In the genomic region with DNA sequence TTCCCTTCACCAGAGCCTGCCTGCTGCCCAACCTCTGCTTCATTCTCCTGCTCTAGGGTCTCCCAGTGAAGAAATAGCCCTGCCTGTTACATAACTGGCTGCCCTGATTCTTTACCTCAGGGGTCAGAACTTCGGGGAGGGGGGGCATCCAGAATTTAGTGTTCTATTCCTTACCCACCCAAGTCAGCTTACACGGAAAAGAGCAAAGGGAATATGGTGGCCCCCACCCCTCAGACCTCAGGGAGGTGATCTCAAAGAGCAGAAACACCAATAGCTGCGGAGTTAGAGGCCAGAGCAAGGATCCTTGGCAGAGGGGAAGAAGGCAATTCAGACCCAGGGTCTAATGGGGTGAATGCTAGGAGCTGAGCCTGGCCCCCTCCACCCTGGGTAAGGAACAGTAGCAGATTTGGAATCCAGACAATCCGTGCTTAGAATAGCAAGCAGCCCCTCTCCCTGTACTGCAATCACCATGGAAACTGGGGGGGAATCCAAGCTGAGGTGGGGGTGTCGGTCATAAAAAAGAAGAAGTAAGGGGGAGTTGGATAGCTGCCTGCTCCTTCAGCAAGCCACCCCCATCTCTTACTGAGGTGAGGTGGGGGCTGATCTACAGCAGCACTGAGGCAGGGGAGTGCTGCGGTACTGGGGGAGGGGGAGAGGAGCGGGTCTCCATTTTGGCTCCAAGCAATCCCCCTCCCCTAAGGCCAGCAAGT, we compare ENCODE assay signal across 14 mouse cellular contexts. TPM values are rescaled to one million over a fixed set of nuclear protein-coding genes. Genes with fewer than 3 reads are reported as not detected.
DNase-seq lines count a peak whose midpoint lies in the region; ATAC-seq lines count a peak whose summit lies in the region.
"Had no signal": no experiment of that assay in that cellular context is flagged by ENCODE, and none has a peak within 500 bp of the region (broad histone marks: within the 10 kb centered on the region; RNA-seq: fewer than 3 reads in every experiment).

No protein-coding gene starts in this region.

- 0 out of 2 replicates have a peak, but pooled peaks cover 4% of the 10 kb centered on the region for H3K4me1 ChIP-seq in embryonic facial prominence, embryonic 14.5 days (ENCODE audit: control insufficient read depth, insufficient read depth, low read length)
- peaks cover 32% of the 10 kb centered on the region for H3K4me1 ChIP-seq in hindbrain, embryonic 16.5 days (ENCODE audit: control insufficient read depth, insufficient read depth, low read depth, low read length)
- H3K4me1 ChIP-seq in neural tube, embryonic 13.5 days (replicated peaks) = peaks cover 49% of the 10 kb centered on the region

- ATAC-seq in embryonic facial prominence, embryonic 14.5 days (ENCODE audit: low read depth) = no peak
- peak; percentile 68 for ATAC-seq in hindbrain, embryonic 16.5 days
- ATAC-seq in neural tube, embryonic 13.5 days (ENCODE audit: low read depth) = peak; percentile 66
- ATAC-seq: intestine, embryonic 15.5 days had no signal

- peak; percentile 39 for DNase-seq in left cerebral cortex, postnatal 4 days
- no peak for DNase-seq in left cerebral cortex, adult 9 months (ENCODE audit: low spot score in 2 of 2)
- no peak for DNase-seq in embryonic facial prominence, embryonic 14.5 days (ENCODE audit: low spot score)
- DNase-seq in adrenal gland, adult 18-20 months (ENCODE audit: low spot score in 2 of 2) = no peak
- DNase-seq in layer of hippocampus, postnatal 25 days (ENCODE audit: extremely low spot score in 1 of 2, low spot score in 1 of 2) = no peak
- DNase-seq in lung, postnatal 4 days = no peak
- DNase-seq: adrenal gland, adult 8-10 months; gastrocnemius, adult 2 months had no signal

- H3K9ac ChIP-seq in embryonic facial prominence, embryonic 14.5 days (ENCODE audit: low read depth, low read length) = no peak overlapping the region
- H3K9ac ChIP-seq in hindbrain, embryonic 16.5 days (ENCODE audit: low read depth, low read length) = peak overlapping the region; percentile 63
- H3K9ac ChIP-seq in neural tube, embryonic 13.5 days = peak overlapping the region; percentile 74
- H3K9ac ChIP-seq: intestine, embryonic 15.5 days had no signal

- WGBS in embryonic facial prominence, embryonic 14.5 days = 41% methylated on average over 7 of the region's 7 CpGs
- WGBS in hindbrain, embryonic 16.5 days = 11% methylated on average over 7 of the region's 7 CpGs
- WGBS in neural tube, embryonic 13.5 days = 7% methylated on average over 7 of the region's 7 CpGs

- H3K9me3 ChIP-seq in embryonic facial prominence, embryonic 14.5 days (ENCODE audit: control insufficient read depth, low read length) = no peaks in the 10 kb centered on the region
- H3K9me3 ChIP-seq in hindbrain, embryonic 16.5 days (ENCODE audit: control insufficient read depth, low read length) = no peaks in the 10 kb centered on the region
- no peaks in the 10 kb centered on the region for H3K9me3 ChIP-seq in neural tube, embryonic 13.5 days
- H3K9me3 ChIP-seq: intestine, embryonic 15.5 days had no signal

- no peak overlapping the region for H3K27ac ChIP-seq in embryonic facial prominence, embryonic 14.5 days (replicated peaks; ENCODE audit: low read depth, low read length)
- H3K27ac ChIP-seq in hindbrain, embryonic 16.5 days (ENCODE audit: low read depth, low read length) = peak overlapping the region; percentile 29
- H3K27ac ChIP-seq in neural tube, embryonic 13.5 days (replicated peaks) = peak overlapping the region; percentile 78
- H3K27ac ChIP-seq: gastrocnemius, adult 2 months; intestine, embryonic 15.5 days had no signal

- 0 out of 2 replicates have a peak overlapping the region, but pooled peaks have one; percentile 65 for H3K4me2 ChIP-seq in embryonic facial prominence, embryonic 14.5 days (ENCODE audit: low read depth, low read length)
- H3K4me2 ChIP-seq in hindbrain, embryonic 16.5 days (ENCODE audit: low read length) = peak overlapping the region; percentile 85
- H3K4me2 ChIP-seq in neural tube, embryonic 13.5 days = peak overlapping the region; percentile 98
- H3K4me2 ChIP-seq: liver, embryonic 11.5 days had no signal

- no peak overlapping the region for H3K4me3 ChIP-seq in embryonic facial prominence, embryonic 14.5 days (ENCODE audit: low read depth, low read length)
- H3K4me3 ChIP-seq in hindbrain, embryonic 16.5 days (ENCODE audit: low read length) = peak overlapping the region; percentile 54
- peak overlapping the region; percentile 53 for H3K4me3 ChIP-seq in neural tube, embryonic 13.5 days
- H3K4me3 ChIP-seq: intestine, embryonic 15.5 days had no signal

- peaks cover 44% of the 10 kb centered on the region for H3K27me3 ChIP-seq in embryonic facial prominence, embryonic 14.5 days (replicated peaks; ENCODE audit: control insufficient read depth, insufficient read depth, low read length)
- no peaks in the 10 kb centered on the region for H3K27me3 ChIP-seq in hindbrain, embryonic 16.5 days (replicated peaks; ENCODE audit: control insufficient read depth, insufficient read depth, low read length)
- H3K27me3 ChIP-seq in neural tube, embryonic 13.5 days = peaks cover 5% of the 10 kb centered on the region; the same call in 1 of the 2 replicates

- intact Hi-C loops in left cerebral cortex, postnatal 4 days (cut with DNase I) = no loop called here

- H3K36me3 ChIP-seq in embryonic facial prominence, embryonic 14.5 days (ENCODE audit: control insufficient read depth, insufficient read depth, low read length) = no peaks in the 10 kb centered on the region
- H3K36me3 ChIP-seq in hindbrain, embryonic 16.5 days (ENCODE audit: control insufficient read depth, insufficient read depth, low read length) = 0 out of 2 replicates have a peak, but pooled peaks cover 4% of the 10 kb centered on the region
- H3K36me3 ChIP-seq in neural tube, embryonic 13.5 days = 0 out of 2 replicates have a peak, but pooled peaks cover 10% of the 10 kb centered on the region
- H3K36me3 ChIP-seq: intestine, embryonic 15.5 days had no signal

RNA-seq across cellular contexts. Expression of a gene that starts 2.8 kb away (rescaled TPM):
- 10 to 100 TPM; 46.5 to 49.7 TPM for total RNA-seq in left cerebral cortex, postnatal 4 days (2021)
- polyA plus RNA-seq in embryonic facial prominence, embryonic 14.5 days (2014; fragmentation: Nextera tagmentation; extraction: Ambion mirVana) = 0.42 TPM in 2 replicates
- polyA plus RNA-seq in hindbrain, embryonic 16.5 days (2015; fragmentation: Nextera tagmentation; extraction: Ambion mirVana) = 12.6 and 16.7 TPM in 2 replicates
- 6.2 and 7.4 TPM in 2 replicates for polyA plus RNA-seq in neural tube, embryonic 13.5 days (2015; fragmentation: Nextera tagmentation; extraction: Ambion mirVana)
- 1 to 10 TPM; 2.0 to 7.6 TPM for total RNA-seq in adrenal gland, adult 18-20 months (2021)
- total RNA-seq in layer of hippocampus, postnatal 25 days (2021) = 1 to 10 TPM; 8.3 to 9.4 TPM

RNA-seq across cellular contexts. Expression of a gene that starts 11.7 kb away (rescaled TPM):
- 10 to 100 TPM; 62.5 to 68.6 TPM for total RNA-seq in left cerebral cortex, postnatal 4 days (2021)
- 21.5 and 23.4 TPM in 2 replicates for polyA plus RNA-seq in embryonic facial prominence, embryonic 14.5 days (2014; fragmentation: Nextera tagmentation; extraction: Ambion mirVana)
- 17.8 and 19.7 TPM in 2 replicates for polyA plus RNA-seq in hindbrain, embryonic 16.5 days (2015; fragmentation: Nextera tagmentation; extraction: Ambion mirVana)
- 20.5 and 21.7 TPM in 2 replicates for polyA plus RNA-seq in neural tube, embryonic 13.5 days (2015; fragmentation: Nextera tagmentation; extraction: Ambion mirVana)
- 10 to 100 TPM; 80.7 to 83.8 TPM for total RNA-seq in adrenal gland, adult 18-20 months (2021)
- 10 to 100 TPM; 75.8 to 79.9 TPM for total RNA-seq in layer of hippocampus, postnatal 25 days (2021)

RNA-seq across cellular contexts. Expression of a gene that starts 33.6 kb away (rescaled TPM):
- 10 to 100 TPM in 1 of 2 experiments, 1 to 10 TPM in 1; 9.9 to 10.3 TPM for total RNA-seq in left cerebral cortex, postnatal 4 days (2021)
- polyA plus RNA-seq in embryonic facial prominence, embryonic 14.5 days (2014; fragmentation: Nextera tagmentation; extraction: Ambion mirVana) = 1.7 and 3.9 TPM in 2 replicates
- polyA plus RNA-seq in hindbrain, embryonic 16.5 days (2015; fragmentation: Nextera tagmentation; extraction: Ambion mirVana) = 7.9 and 9.0 TPM in 2 replicates
- polyA plus RNA-seq in neural tube, embryonic 13.5 days (2015; fragmentation: Nextera tagmentation; extraction: Ambion mirVana) = 2.2 and 4.1 TPM in 2 replicates
- total RNA-seq in adrenal gland, adult 18-20 months (2021) = under 1 TPM; 0.43 to 0.45 TPM
- total RNA-seq in layer of hippocampus, postnatal 25 days (2021) = 10 to 100 TPM in 1 of 2 experiments, 1 to 10 TPM in 1; 9.0 to 11.1 TPM
- total RNA-seq: gastrocnemius, adult 2 months; megakaryocyte, adult 5-6 weeks had no signal
- polyA plus RNA-seq: spleen, adult 2 months had no signal

RNA-seq across cellular contexts. Expression of a gene that starts 43.8 kb away (rescaled TPM):
- total RNA-seq in left cerebral cortex, postnatal 4 days (2021) = 100 to 1,000 TPM; 213 to 226 TPM
- polyA plus RNA-seq in embryonic facial prominence, embryonic 14.5 days (2014; fragmentation: Nextera tagmentation; extraction: Ambion mirVana) = 29.0 and 37.0 TPM in 2 replicates
- 129 and 141 TPM in 2 replicates for polyA plus RNA-seq in hindbrain, embryonic 16.5 days (2015; fragmentation: Nextera tagmentation; extraction: Ambion mirVana)
- 124 and 137 TPM in 2 replicates for polyA plus RNA-seq in neural tube, embryonic 13.5 days (2015; fragmentation: Nextera tagmentation; extraction: Ambion mirVana)
- 10 to 100 TPM; 11.9 to 14.3 TPM for total RNA-seq in adrenal gland, adult 18-20 months (2021)
- total RNA-seq in layer of hippocampus, postnatal 25 days (2021) = 100 to 1,000 TPM; 189 to 209 TPM

RNA-seq across cellular contexts. Expression of a gene that starts 53.6 kb away (rescaled TPM):
- 1 to 10 TPM; 2.7 to 3.5 TPM for total RNA-seq in left cerebral cortex, postnatal 4 days (2021)
- polyA plus RNA-seq in embryonic facial prominence, embryonic 14.5 days (2014; fragmentation: Nextera tagmentation; extraction: Ambion mirVana) = 88.8 and 108 TPM in 2 replicates
- polyA plus RNA-seq in hindbrain, embryonic 16.5 days (2015; fragmentation: Nextera tagmentation; extraction: Ambion mirVana) = 6.3 and 8.9 TPM in 2 replicates
- polyA plus RNA-seq in neural tube, embryonic 13.5 days (2015; fragmentation: Nextera tagmentation; extraction: Ambion mirVana) = 8.1 and 10.9 TPM in 2 replicates
- 1 to 10 TPM; 4.7 to 6.7 TPM for total RNA-seq in adrenal gland, adult 18-20 months (2021)
- 1 to 10 TPM; 1.0 to 1.5 TPM for total RNA-seq in layer of hippocampus, postnatal 25 days (2021)

Comparison
In these comparisons a context has a peak if more than half of its experiments do, and no peak if none do; other contexts are left out.
1. RNA of a gene that starts 2.8 kb away (total RNA-seq): 46.5 to 49.7 TPM in left cerebral cortex, postnatal 4 days; 8.3 to 9.4 TPM in layer of hippocampus, postnatal 25 days and 2.0 to 7.6 TPM in adrenal gland, adult 18-20 months; every median in the first group is over 4 times any median in the second.
2. RNA of a gene that starts 33.6 kb away (total RNA-seq): 9.0 to 11.1 TPM in layer of hippocampus, postnatal 25 days and 9.9 to 10.3 TPM in left cerebral cortex, postnatal 4 days; 0.43 to 0.45 TPM in adrenal gland, adult 18-20 months; every median in the first group is over 4 times any median in the second.
3. Peak in every context shown above with its lines, with median percentiles within 50 percentile points of each other: H3K4me2 ChIP-seq.